Mouse (Mus musculus) CH12.LX (cell line): ENCODE data around the gene Letm1. TPM values are rescaled to one million over a fixed set of nuclear protein-coding genes. Genes with fewer than 3 reads are reported as not detected.

ENCODE experiments used
- DNase-seq: peaks from one replicate; pipeline ENCODE4 v3.0.0-alpha.2; 2013; ENCODE audit errors: extremely low read depth
- H3K27ac ChIP-seq: 2 replicates; pipeline ENCODE4 v1.5.1; 2012; ENCODE audit warnings: low read depth, mild to moderate bottlenecking, control low read depth, moderate library complexity; ENCODE audit not compliant: insufficient read depth
- H3K27me3 ChIP-seq: replicated peaks from 2 replicates; pipeline ENCODE3; 2012; ENCODE audit warnings: inconsistent platforms
- H3K36me3 ChIP-seq, 2 experiments: replicated peaks in 1 of 2; 2 replicates each; pipeline versions ENCODE3 to v1.6.1; 2012; ENCODE audit warnings: inconsistent platforms in 1 of 2, low read length in 1 of 2, mild to moderate bottlenecking in 1 of 2, mixed read lengths in 1 of 2, moderate library complexity in 1 of 2; ENCODE audit not compliant: control insufficient read depth in 1 of 2, insufficient read depth in 1 of 2
- H3K4me1 ChIP-seq, 2 experiments: 2 replicates each; pipeline ENCODE4 v1.6.1; 2012; ENCODE audit warnings: inconsistent platforms in 1 of 2, moderate library complexity in 1 of 2; ENCODE audit not compliant: insufficient read depth in 2 of 2, control insufficient read depth in 1 of 2
- H3K4me2 ChIP-seq: 2 replicates; pipeline ENCODE4 v1.6.1; 2012; ENCODE audit warnings: low read depth, mild to moderate bottlenecking, control low read depth; ENCODE audit not compliant: poor library complexity, insufficient read depth, severe bottlenecking
- H3K4me3 ChIP-seq, 3 experiments: fragments of 150-350 bp in 1 of 3; sonication (generic) in 1 of 3; replicated peaks in 1 of 3; 2 replicates each; pipeline versions ENCODE3 to v1.5.1; 2011 to 2012; ENCODE audit warnings: low read depth in 2 of 3, low read length in 2 of 3, mild to moderate bottlenecking in 2 of 3, moderate library complexity in 2 of 3, control low read depth in 1 of 3, improper control_type of control experiment in 1 of 3, inconsistent platforms in 1 of 3, mixed read lengths in 1 of 3; ENCODE audit not compliant: poor library complexity in 1 of 3
- H3K79me2 ChIP-seq: replicated peaks from 2 replicates; pipeline ENCODE4 v1.6.1; 2012; ENCODE audit warnings: mild to moderate bottlenecking, moderate library complexity; ENCODE audit not compliant: control insufficient read depth, poor library complexity, insufficient read depth, severe bottlenecking; ENCODE audit errors: extremely low read depth
- H3K9ac ChIP-seq: 2 replicates; pipeline ENCODE4 v1.6.1; 2012; ENCODE audit warnings: low read depth, mild to moderate bottlenecking, control low read depth, moderate library complexity; ENCODE audit not compliant: insufficient read depth
- H3K9me3 ChIP-seq: replicated peaks from 2 replicates; pipeline ENCODE3; 2012; ENCODE audit warnings: low read length, inconsistent platforms, mixed read lengths
- CHD1 ChIP-seq: IDR thresholded peaks from 2 replicates; pipeline ENCODE4 v1.6.1; 2012; ENCODE audit warnings: low read depth, low read length, improper control_type of control experiment, inconsistent platforms
- CHD2 ChIP-seq: IDR thresholded peaks from 2 replicates; pipeline ENCODE4 v1.6.1; 2011; ENCODE audit warnings: low read length, improper control_type of control experiment
- EP300 ChIP-seq: IDR thresholded peaks from 2 replicates; pipeline ENCODE4 v1.6.1; 2011; ENCODE audit warnings: low read length, improper control_type of control experiment
- IRF4 ChIP-seq: IDR thresholded peaks from 2 replicates; pipeline ENCODE4 v1.6.1; 2014; ENCODE audit warnings: low read depth, mild to moderate bottlenecking, inconsistent platforms, low read length, improper control_type of control experiment
- KAT2A ChIP-seq: IDR thresholded peaks from 2 replicates; pipeline ENCODE4 v1.6.1; 2012; ENCODE audit warnings: low read length, improper control_type of control experiment, inconsistent platforms; ENCODE audit not compliant: insufficient replicate concordance
- MAX ChIP-seq: IDR thresholded peaks from 2 replicates; pipeline ENCODE4 v1.6.1; 2011; ENCODE audit warnings: low read length, improper control_type of control experiment
- MYC ChIP-seq: IDR thresholded peaks from 2 replicates; pipeline ENCODE4 v1.6.1; 2011; ENCODE audit warnings: low read depth, mild to moderate bottlenecking, improper control_type of control experiment, low read length
- NELFE ChIP-seq: IDR thresholded peaks from 2 replicates; pipeline ENCODE4 v1.6.1; 2011; ENCODE audit warnings: low read depth, low read length, improper control_type of control experiment
- NRF1 ChIP-seq: IDR thresholded peaks from 2 replicates; pipeline ENCODE4 v1.6.1; 2014; ENCODE audit warnings: low read depth, mild to moderate bottlenecking, inconsistent platforms, low read length, improper control_type of control experiment, moderate library complexity
- POLR2A ChIP-seq: IDR thresholded peaks from 2 replicates; pipeline ENCODE4 v1.6.1; 2011; ENCODE audit warnings: low read depth, mild to moderate bottlenecking, improper control_type of control experiment, low read length
- SIN3A ChIP-seq: IDR thresholded peaks from 2 replicates; pipeline ENCODE4 v1.6.1; 2012; ENCODE audit warnings: low read length, improper control_type of control experiment, inconsistent platforms
- UBTF ChIP-seq: IDR thresholded peaks from 2 replicates; pipeline ENCODE4 v1.6.1; 2012; ENCODE audit warnings: low read depth, mild to moderate bottlenecking, inconsistent platforms, low read length, improper control_type of control experiment, moderate library complexity
- USF2 ChIP-seq: conservative IDR thresholded peaks from 2 replicates; pipeline ENCODE4 v1.6.1; 2011; ENCODE audit warnings: low read depth, low read length, improper control_type of control experiment
- ZKSCAN1 ChIP-seq: IDR thresholded peaks from 2 replicates; pipeline ENCODE4 v1.6.1; 2012; ENCODE audit warnings: low read depth, inconsistent platforms, low read length, improper control_type of control experiment, borderline replicate concordance
- ZMIZ1 ChIP-seq: IDR thresholded peaks from 2 replicates; pipeline ENCODE4 v1.6.1; 2012; ENCODE audit warnings: low read depth, mild to moderate bottlenecking, inconsistent platforms, low read length, improper control_type of control experiment
- dilution Hi-C: fragments of 300-500 bp; cut with MboI; formaldehyde crosslinking; loops from 2 replicates; pipeline ENCODE4 v1.14.3; 2020; ENCODE audit warnings: low sequenced_read_pairs; ENCODE audit not compliant: extremely low pct_unique_long_range_greater_than_20kb, extremely low pct_ligation_motif_present
- in situ Hi-C: fragments of 300-500 bp; cut with MboI; formaldehyde crosslinking; loops from 3 replicates; pipeline ENCODE4 v1.14.3; 2019; ENCODE audit warnings: low sequenced_read_pairs, low pct_ligation_motif_present, low pct_unique_long_range_greater_than_20kb, mixed read lengths
- polyA plus RNA-seq: library from polyadenylated mRNA; unstranded; fragments of >175 nt; gene quantifications from 2 replicates; pipeline ENCODE4 v1.2.1, GENCODE M21; 2012; ENCODE audit warnings: low read depth; ENCODE audit not compliant: insufficient read length
- total RNA-seq, 2 experiments: library from RNA; depleted of rRNA; stranded (reverse); fragments of 300-350 nt in 1 of 2; fragments of >200 nt in 1 of 2; gene quantifications; 2 replicates each; pipeline ENCODE4 v1.2.3; 2012 to 2014

Letm1 gene
- total and polyA plus RNA-seq, 3 experiments = 21.8 to 43.4 (median 27.6) TPM

- Histone ChIP-seq H3K36me3 (peaks cover 4 to 25% of the 10 kb centered on the region in 2 experiments), H3K9me3 (no peaks in the 10 kb centered on the region), H3K4me1 (no peaks in the 10 kb centered on the region), H3K27me3 (peaks cover 3% of the 10 kb centered on the region), H3K4me2 (no peak overlapping the region), H3K27ac (no peak overlapping the region), H3K4me3 (no peak overlapping the region), H3K9ac (no peak overlapping the region), H3K79me2 (no peaks in the 10 kb centered on the region)
- in situ Hi-C loops = no loop called here
- no peak for TF ChIP-seq CHD2
- dilution Hi-C loops = no loop called here
- DNase-seq = no peak
Measured at GRCm38 (mm10) chr5:33736230-33736629, 46.4 kb downstream of the Letm1 start.

- H3K27ac ChIP-seq = no peak overlapping the region
- dilution Hi-C loops (no loop called here), in situ Hi-C loops (no loop called here)
- no peaks in the 10 kb centered on the region for H3K9me3 ChIP-seq
- DNase-seq = no peak
- H3K79me2 ChIP-seq = no peaks in the 10 kb centered on the region
- no peaks in the 10 kb centered on the region for H3K4me1 ChIP-seq
- TF ChIP-seq POLR2A (no peak), EP300 (no peak), KAT2A (no peak), CHD1 (no peak), UBTF (no peak), USF2 (no peak), MYC (no peak), NELFE (no peak), NRF1 (no peak), MAX (no peak), ZMIZ1 (no peak), SIN3A (no peak)
- H3K4me2 ChIP-seq = no peak overlapping the region
- no peak overlapping the region for H3K9ac ChIP-seq
- no peak overlapping the region for H3K4me3 ChIP-seq
- H3K27me3 ChIP-seq = peaks cover 8% of the 10 kb centered on the region
- peaks cover 2 to 18% of the 10 kb centered on the region in 2 experiments for H3K36me3 ChIP-seq
Measured at GRCm38 (mm10) chr5:33735412-33736092, 47.1 kb downstream of the Letm1 start.

- Histone ChIP-seq H3K9me3 (no peaks in the 10 kb centered on the region), H3K4me2 (no peak overlapping the region), H3K4me1 (no peaks in the 10 kb centered on the region), H3K36me3 (peaks cover 0 to 2% of the 10 kb centered on the region in 2 experiments), H3K9ac (no peak overlapping the region), H3K4me3 (no peak overlapping the region), H3K27ac (no peak overlapping the region), H3K79me2 (no peaks in the 10 kb centered on the region), H3K27me3 (peaks cover 25% of the 10 kb centered on the region)
- no peak for TF ChIP-seq ZKSCAN1
- TF ChIP-seq IRF4 = no peak
- no peak for DNase-seq
- in situ Hi-C loops = no loop called here
- dilution Hi-C loops = no loop called here
Measured at GRCm38 (mm10) chr5:33733837-33734236, 48.8 kb downstream of the Letm1 start.
